Mouse (Mus musculus) hindbrain, embryonic 13.5 days (tissue): ENCODE data around the gene Tec. TPM values are rescaled to one million over a fixed set of nuclear protein-coding genes. Genes with fewer than 3 reads are reported as not detected.

Experiments used
- ATAC-seq: fragments of 200-750 bp; cut with Nextera tagmentation; 2 replicates; pipeline ENCODE4 v1.8.0; 2017; ENCODE audit warnings: moderate TSS enrichment; ENCODE audit not compliant: low FRiP score
- H3K27ac ChIP-seq: fragments of 300-500 bp; sonication (generic); 2 replicates; pipeline ENCODE4 v1.5.1; 2015; ENCODE audit warnings: inconsistent platforms, mild to moderate bottlenecking, moderate library complexity
- H3K27me3 ChIP-seq: fragments of 300-500 bp; sonication (generic); 2 replicates; pipeline ENCODE4 v1.6.1; 2015; ENCODE audit warnings: mild to moderate bottlenecking, inconsistent platforms
- H3K36me3 ChIP-seq: fragments of 300-500 bp; sonication (generic); 2 replicates; pipeline ENCODE4 v1.6.1; 2015; ENCODE audit warnings: mild to moderate bottlenecking, inconsistent platforms
- H3K4me1 ChIP-seq: fragments of 300-500 bp; sonication (generic); replicated peaks from 2 replicates; pipeline ENCODE4 v1.6.1; 2015; ENCODE audit warnings: inconsistent platforms
- H3K4me2 ChIP-seq: fragments of 300-500 bp; sonication (generic); 2 replicates; pipeline ENCODE4 v1.6.1; 2015; ENCODE audit warnings: inconsistent platforms, mild to moderate bottlenecking, moderate library complexity
- H3K4me3 ChIP-seq: fragments of 300-500 bp; sonication (generic); 2 replicates; pipeline ENCODE4 v1.5.1; 2015; ENCODE audit warnings: mild to moderate bottlenecking, inconsistent platforms
- H3K9ac ChIP-seq: fragments of 300-500 bp; sonication (generic); 2 replicates; pipeline ENCODE4 v1.6.1; 2015; ENCODE audit warnings: mild to moderate bottlenecking, inconsistent platforms
- H3K9me3 ChIP-seq: fragments of 300-500 bp; sonication (generic); 2 replicates; pipeline ENCODE4 v1.6.1; 2016; ENCODE audit warnings: inconsistent platforms
- WGBS: fragments of 180-500 bp; shearing (Covaris S2); methylation state at CpG from one replicate; pipeline ENCODE4 v1.1.7; 2015; 5-methylcytosine and 5-hydroxymethylcytosine counted together
- polyA plus RNA-seq: library from polyadenylated mRNA; unstranded; fragments of >200 nt; fragmentation: Nextera tagmentation; extraction: Ambion mirVana; gene quantifications from 2 replicates; pipeline ENCODE4 v1.2.1, GENCODE M21; 2015

Tec gene
- polyA plus RNA-seq, 1 experiment from 2014 or later, result 9.8 TPM

DNA sequence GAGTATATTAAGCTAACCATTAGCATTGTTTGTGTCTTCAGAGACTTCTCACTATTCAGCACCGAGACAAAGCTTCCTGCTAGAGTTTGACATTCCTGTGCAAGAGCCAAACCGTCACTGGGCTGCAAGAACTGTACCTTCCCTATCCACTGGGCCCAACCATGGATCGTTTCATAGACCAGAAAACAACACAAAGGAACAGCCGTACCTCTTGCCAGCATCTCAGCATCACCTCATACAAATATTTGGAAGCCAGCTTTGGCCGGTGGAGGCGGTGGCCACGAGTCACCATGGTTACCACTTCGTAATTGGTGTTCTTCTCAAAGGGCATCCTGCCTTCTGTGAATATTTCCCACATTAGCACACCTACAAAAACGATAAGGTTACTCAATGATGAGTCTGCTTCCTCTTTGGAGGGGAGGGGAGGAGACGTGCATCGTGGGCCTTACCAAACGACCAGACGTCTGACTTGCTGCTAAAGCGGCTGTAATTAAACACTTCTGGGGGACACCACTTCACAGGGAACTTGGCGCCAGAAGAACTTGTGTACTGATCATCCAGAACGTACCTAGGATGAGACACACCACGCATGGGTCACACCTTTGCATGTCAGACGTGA lies 111.0 kb downstream of the Tec start:
- Histone ChIP-seq H3K36me3 (no peaks in the 10 kb centered on the region), H3K27me3 (no peaks in the 10 kb centered on the region), H3K4me3 (no peak overlapping the region), H3K4me1 (no peaks in the 10 kb centered on the region; the same call in 1 of the 2 replicates), H3K9me3 (no peaks in the 10 kb centered on the region), H3K9ac (no peak overlapping the region), H3K27ac (no peak overlapping the region), H3K4me2 (no peak overlapping the region)
- ATAC-seq, result peak; percentile 62; the same call in 1 of the 2 replicates
- WGBS, result 62% methylated on average over 18 of the region's 18 CpGs

DNA sequence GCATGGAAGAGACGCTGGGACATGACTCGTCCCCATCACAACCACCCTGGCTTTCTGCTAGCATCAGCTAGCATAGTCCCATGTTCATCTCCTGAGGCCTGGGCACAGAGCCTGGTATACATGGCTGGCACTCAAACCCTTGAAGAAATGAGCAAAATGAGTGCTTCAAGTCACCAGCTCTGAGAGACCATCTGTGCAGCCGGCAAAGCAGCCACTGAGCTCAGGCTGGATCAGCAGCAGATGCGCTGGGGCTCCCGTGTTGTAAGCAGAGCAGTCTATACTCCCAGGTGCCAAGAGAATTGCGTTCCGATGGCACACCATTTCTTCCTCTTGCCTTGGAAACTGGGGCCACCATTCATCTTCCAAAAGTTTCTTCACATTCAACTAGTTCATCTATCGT lies 112.3 kb downstream of the Tec start:
- no peak for ATAC-seq
- Histone ChIP-seq H3K27ac (no peak overlapping the region), H3K9ac (no peak overlapping the region), H3K36me3 (no peaks in the 10 kb centered on the region), H3K4me3 (no peak overlapping the region), H3K4me1 (0 out of 2 replicates have a peak, but pooled peaks cover 4% of the 10 kb centered on the region), H3K9me3 (no peaks in the 10 kb centered on the region), H3K27me3 (no peaks in the 10 kb centered on the region), H3K4me2 (no peak overlapping the region)
- 94% methylated on average over 8 of the region's 8 CpGs for WGBS

DNA sequence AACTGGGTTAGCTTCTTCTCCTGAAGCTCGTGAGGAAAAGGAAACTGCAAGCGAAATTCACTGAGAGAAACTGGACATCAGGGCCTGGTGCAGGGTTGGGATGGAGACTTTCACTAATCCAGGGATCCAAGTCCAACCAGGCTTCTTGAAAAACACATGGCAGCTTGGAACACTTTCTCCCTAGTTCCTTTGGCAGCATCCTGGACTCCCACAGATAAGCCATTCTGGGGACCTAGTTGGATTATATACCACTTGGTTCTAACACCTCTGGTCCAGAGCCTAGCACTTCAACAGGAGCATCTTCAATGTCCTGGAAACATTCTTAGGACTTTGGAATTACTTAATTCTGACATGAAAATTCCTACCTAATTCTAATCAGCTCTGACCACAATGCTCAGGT lies 113.2 kb downstream of the Tec start:
- Histone ChIP-seq H3K4me1 (0 out of 2 replicates have a peak, but pooled peaks cover 4% of the 10 kb centered on the region), H3K4me3 (no peak overlapping the region), H3K27me3 (no peaks in the 10 kb centered on the region), H3K27ac (no peak overlapping the region), H3K36me3 (no peaks in the 10 kb centered on the region), H3K4me2 (no peak overlapping the region), H3K9me3 (no peaks in the 10 kb centered on the region), H3K9ac (no peak overlapping the region)
- 89% methylated on average over 2 of the region's 2 CpGs for WGBS
- ATAC-seq, result no peak

DNA sequence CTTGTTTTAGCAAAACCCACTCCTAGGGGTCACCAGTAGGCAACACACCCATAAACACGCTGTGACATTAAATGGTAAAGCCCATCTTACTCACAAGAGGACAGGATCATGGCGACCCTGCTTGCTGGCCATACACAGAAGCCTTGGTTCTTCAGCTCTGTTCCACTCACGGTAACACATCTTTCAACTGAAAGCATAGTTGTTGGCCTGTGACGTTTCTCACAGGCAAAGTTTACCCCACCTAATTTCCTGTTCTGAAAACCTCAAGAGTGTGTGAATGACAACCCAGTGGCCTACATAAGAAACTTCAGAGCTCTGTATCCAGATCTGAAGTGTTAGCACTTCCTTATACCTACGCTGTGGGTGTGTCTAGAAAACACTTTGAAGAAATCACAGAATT lies 115.7 kb downstream of the Tec start, which contains the start of gene Txk:
TSS of gene Txk (minus strand) at position 193 of the 400 bp plus-strand sequence.
- ATAC-seq, result no peak
- H3K9me3 ChIP-seq, result no peaks in the 10 kb centered on the region
- no peak within 1 kb of the TSS for H3K27ac ChIP-seq
- no peak within 1 kb of the TSS for H3K4me2 ChIP-seq
- no peak within 1 kb of the TSS for H3K4me3 ChIP-seq
- H3K4me1 ChIP-seq, result 0 out of 2 replicates have a peak, but pooled peaks cover 4% of the 10 kb centered on the region
- no peak within 1 kb of the TSS for H3K9ac ChIP-seq
- WGBS, result 91% methylated on average over 5 of the region's 5 CpGs
- no peaks in the 10 kb centered on the region for H3K36me3 ChIP-seq
- no peaks in the 10 kb centered on the region for H3K27me3 ChIP-seq

DNA sequence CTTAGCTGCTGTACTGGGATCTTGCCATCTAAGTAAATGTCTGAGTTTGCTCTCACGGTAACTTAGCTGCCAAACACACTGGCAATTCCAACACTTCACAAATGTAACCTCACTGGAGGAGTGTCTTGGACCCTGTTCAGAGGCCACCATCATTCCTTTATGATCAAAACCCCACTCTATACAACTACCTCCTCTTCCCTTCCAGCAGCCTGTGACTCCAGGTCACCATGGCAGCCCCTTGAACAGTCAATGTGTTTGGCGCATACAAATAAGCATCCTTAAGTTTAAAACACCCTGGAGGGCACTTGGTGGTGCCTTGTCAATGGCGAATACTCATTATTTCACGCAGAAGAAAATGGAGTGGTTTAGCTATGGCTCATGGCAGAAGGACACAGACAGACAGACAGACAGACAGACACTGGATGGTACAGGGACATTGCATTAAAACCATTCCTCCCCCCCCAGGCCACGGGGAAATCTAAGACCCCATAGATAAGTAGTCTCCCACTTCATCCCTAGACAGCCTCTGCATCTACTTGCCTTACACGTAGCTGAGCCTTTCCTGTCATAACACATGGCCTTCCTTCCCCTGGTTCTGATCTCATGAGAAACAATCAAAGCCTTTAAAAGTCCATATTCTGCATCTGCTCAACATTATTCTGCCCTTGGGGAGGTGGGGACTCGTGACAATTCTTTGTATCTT lies 117.1 kb downstream of the Tec start:
- Histone ChIP-seq H3K4me2 (no peak overlapping the region), H3K4me3 (no peak overlapping the region), H3K36me3 (no peaks in the 10 kb centered on the region), H3K9ac (no peak overlapping the region), H3K4me1 (0 out of 2 replicates have a peak, but pooled peaks cover 4% of the 10 kb centered on the region), H3K27ac (no peak overlapping the region), H3K27me3 (no peaks in the 10 kb centered on the region), H3K9me3 (no peaks in the 10 kb centered on the region)
- ATAC-seq, result peak; percentile 69
- WGBS, result 74% methylated on average over 7 of the region's 7 CpGs

DNA sequence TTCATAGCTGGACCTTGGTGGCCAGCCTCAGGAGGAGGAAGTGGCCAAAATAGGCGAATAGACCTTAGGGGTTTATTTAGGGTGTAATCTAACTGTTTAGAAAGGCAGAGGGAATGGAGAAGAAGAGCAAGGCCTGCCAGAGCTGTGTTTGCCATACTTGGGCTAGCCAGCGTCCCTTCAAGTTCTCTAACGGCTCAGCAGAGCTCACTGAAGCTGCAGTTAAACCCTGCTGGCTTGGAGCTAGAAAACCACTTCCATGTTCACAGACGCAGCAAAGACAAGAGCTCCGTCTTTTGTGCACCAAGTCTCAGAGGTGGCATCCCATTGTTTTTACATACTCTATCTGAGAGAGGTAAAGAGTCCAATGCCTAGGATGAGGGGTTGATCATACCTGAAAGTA lies 118.1 kb downstream of the Tec start:
- 83% methylated on average over 5 of the region's 5 CpGs for WGBS
- Histone ChIP-seq H3K27me3 (no peaks in the 10 kb centered on the region), H3K4me2 (no peak overlapping the region), H3K9ac (no peak overlapping the region), H3K9me3 (no peaks in the 10 kb centered on the region), H3K36me3 (no peaks in the 10 kb centered on the region), H3K27ac (no peak overlapping the region), H3K4me1 (0 out of 2 replicates have a peak, but pooled peaks cover 4% of the 10 kb centered on the region), H3K4me3 (no peak overlapping the region)
- ATAC-seq, result 0 out of 2 replicates have a peak, but pooled peaks have one; percentile 32

DNA sequence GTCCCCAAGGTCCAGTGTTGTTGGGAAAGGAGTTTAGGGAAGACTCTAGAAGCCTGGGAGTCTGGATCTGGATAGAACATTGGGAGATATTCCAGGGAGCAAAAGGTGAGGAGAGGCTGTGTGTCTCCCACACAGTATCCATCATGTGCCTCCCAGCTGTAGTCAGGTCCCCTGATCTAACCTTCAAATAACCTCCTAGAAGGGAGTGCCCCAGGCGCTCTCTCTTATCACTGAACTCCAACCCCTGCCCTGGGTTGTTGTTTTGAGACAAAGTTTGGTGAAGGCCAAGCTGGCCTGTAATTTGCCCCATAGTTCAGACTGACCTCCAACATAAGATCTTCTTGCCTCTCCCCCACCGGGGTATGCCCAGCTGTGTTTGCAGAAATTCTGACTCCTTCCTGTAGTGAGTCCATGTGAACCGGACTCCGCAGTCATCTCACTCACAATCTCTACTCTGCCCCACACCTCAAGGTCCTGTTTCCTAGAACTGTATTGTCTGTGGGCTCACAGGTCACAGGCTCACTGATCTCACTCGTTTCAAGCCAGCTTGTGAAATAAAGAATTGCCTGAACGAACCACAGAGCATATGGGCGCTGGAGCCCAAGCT lies 119.5 kb downstream of the Tec start:
- ATAC-seq, result no peak
- no peak overlapping the region for H3K27ac ChIP-seq
- no peak overlapping the region for H3K4me3 ChIP-seq
- H3K9ac ChIP-seq, result no peak overlapping the region
- H3K9me3 ChIP-seq, result no peaks in the 10 kb centered on the region
- H3K4me2 ChIP-seq, result no peak overlapping the region
- 0 out of 2 replicates have a peak, but pooled peaks cover 4% of the 10 kb centered on the region for H3K4me1 ChIP-seq
- H3K36me3 ChIP-seq, result no peaks in the 10 kb centered on the region
- H3K27me3 ChIP-seq, result no peaks in the 10 kb centered on the region
- WGBS, result 84% methylated on average over 7 of the region's 7 CpGs

DNA sequence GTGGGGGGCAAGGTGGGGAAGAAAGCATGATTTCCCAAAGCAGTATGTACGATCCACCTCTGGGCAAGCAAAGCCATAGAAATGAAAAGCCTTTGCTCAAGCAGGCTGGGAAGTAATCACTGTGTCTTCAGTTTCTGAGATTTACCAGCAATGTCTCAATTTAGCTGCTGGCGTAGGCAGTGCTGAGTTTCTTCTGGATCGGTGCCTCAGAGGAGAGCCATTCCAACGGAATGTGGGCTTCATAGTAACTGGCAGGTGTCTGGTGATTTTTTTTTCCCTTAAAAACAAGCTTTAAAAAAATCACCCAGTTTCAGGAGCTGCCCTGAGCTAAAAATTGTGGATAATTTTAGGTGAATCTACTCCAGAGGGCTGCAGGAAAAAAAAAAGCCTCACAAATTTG lies 120.9 kb downstream of the Tec start:
- H3K27me3 ChIP-seq, result no peaks in the 10 kb centered on the region
- no peak overlapping the region for H3K4me2 ChIP-seq
- no peak for ATAC-seq
- no peak overlapping the region for H3K27ac ChIP-seq
- no peak overlapping the region for H3K9ac ChIP-seq
- 0 out of 2 replicates have a peak, but pooled peaks cover 4% of the 10 kb centered on the region for H3K4me1 ChIP-seq
- H3K36me3 ChIP-seq, result no peaks in the 10 kb centered on the region
- H3K9me3 ChIP-seq, result no peaks in the 10 kb centered on the region
- H3K4me3 ChIP-seq, result no peak overlapping the region
- WGBS, result 86% methylated on average over 4 of the region's 4 CpGs

DNA sequence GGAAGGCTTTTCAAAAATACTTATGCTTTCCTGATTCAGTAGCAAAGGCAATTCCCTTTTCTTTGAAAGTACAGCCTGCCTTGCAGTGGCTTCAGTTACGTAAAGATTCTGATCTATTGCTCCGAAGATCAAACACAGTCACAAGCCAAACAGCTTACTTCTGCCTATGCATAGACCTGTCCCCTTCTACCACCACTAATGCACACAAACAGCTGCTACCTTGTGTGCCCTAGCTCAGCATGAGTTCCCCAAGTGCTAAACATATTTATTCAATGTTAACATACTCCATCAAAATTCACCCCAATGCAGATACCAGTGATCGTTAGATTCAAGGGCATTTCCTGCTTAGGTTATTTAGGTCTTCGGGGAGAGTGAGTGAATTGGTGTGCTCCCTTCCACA lies 121.8 kb downstream of the Tec start:
- Histone ChIP-seq H3K4me2 (no peak overlapping the region), H3K27me3 (no peaks in the 10 kb centered on the region), H3K27ac (no peak overlapping the region), H3K9ac (no peak overlapping the region), H3K9me3 (no peaks in the 10 kb centered on the region), H3K4me3 (no peak overlapping the region), H3K36me3 (no peaks in the 10 kb centered on the region), H3K4me1 (0 out of 2 replicates have a peak, but pooled peaks cover 4% of the 10 kb centered on the region)
- no peak for ATAC-seq
- 85% methylated on average over 4 of the region's 4 CpGs for WGBS

DNA sequence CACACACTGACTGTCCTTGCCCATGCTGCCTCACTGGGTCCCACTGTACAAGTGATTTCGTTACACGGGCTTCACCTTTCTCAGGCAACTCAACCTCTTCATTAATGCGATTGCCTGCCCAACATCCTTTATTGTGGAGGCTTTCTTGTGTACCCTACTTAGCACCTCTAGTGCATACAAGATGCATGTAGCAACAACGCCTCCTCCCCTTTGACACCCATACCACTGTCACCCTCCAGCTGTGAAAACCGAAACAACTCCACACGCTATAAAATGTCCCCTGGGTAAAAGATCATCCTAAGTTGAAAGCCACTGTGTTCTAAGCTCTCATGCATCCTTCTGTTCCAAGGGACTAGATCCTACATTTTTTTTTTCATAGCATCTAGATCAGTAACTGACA lies 125.2 kb downstream of the Tec start:
- Histone ChIP-seq H3K9me3 (no peaks in the 10 kb centered on the region), H3K27me3 (no peaks in the 10 kb centered on the region), H3K4me3 (no peak overlapping the region), H3K4me1 (no peaks in the 10 kb centered on the region), H3K4me2 (no peak overlapping the region), H3K36me3 (no peaks in the 10 kb centered on the region), H3K9ac (no peak overlapping the region), H3K27ac (no peak overlapping the region)
- WGBS, result 95% methylated on average over 6 of the region's 6 CpGs
- no peak for ATAC-seq

DNA sequence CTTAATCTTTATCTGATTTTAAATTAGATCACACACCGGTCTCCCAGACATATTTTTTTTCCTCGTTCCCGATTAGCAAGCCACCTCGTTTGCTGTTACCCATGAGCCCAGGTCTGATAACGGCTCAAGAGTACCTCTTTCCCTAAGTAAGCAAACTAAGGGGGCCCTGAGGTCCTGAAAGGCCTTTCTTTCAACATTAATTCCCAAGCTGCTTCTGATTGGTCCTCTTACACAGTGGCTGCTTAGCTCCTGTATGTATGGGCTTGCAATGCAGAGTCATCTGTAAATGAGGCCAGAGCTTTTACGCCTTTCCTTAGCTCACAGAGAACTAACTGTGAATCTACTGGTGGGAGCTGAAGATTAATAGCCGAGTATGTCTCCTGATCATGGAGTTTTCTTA lies 131.4 kb downstream of the Tec start:
- 84% methylated on average over 7 of the region's 7 CpGs for WGBS
- Histone ChIP-seq H3K9me3 (no peaks in the 10 kb centered on the region), H3K9ac (no peak overlapping the region), H3K4me2 (no peak overlapping the region), H3K4me3 (no peak overlapping the region), H3K27me3 (no peaks in the 10 kb centered on the region), H3K36me3 (no peaks in the 10 kb centered on the region), H3K27ac (no peak overlapping the region), H3K4me1 (no peaks in the 10 kb centered on the region)
- ATAC-seq, result no peak

DNA sequence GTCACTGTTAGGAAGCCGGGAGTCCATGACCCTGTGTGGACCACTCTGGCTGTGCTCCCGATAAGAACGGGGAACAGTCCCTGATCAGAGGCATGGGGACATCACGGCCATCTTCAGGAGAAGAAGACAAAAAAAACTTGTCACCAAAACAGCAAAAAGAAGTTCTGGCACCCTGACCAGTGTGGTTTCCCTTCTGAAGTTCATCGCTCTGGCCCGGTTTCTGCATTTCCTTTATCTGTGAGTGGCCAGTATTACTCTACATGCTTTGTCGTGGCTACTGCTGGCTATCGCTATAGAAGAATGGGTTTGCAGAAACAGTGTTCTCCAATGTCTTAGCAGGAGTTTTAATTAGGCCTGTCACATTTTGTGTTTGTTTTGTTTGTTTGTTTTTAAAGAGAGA lies 131.8 kb downstream of the Tec start:
- Histone ChIP-seq H3K27me3 (no peaks in the 10 kb centered on the region), H3K9me3 (no peaks in the 10 kb centered on the region), H3K4me2 (no peak overlapping the region), H3K9ac (no peak overlapping the region), H3K36me3 (no peaks in the 10 kb centered on the region), H3K4me3 (no peak overlapping the region), H3K4me1 (no peaks in the 10 kb centered on the region), H3K27ac (no peak overlapping the region)
- WGBS, result 83% methylated on average over 8 of the region's 8 CpGs
- ATAC-seq, result no peak
